Mouse (Mus musculus) neural tube, embryonic 14.5 days (tissue): ENCODE measurements around the gene Sfn. TPM values are rescaled to one million over a fixed set of nuclear protein-coding genes. Genes with fewer than 3 reads are reported as not detected.

ENCODE experiments used
- ATAC-seq: fragments of 200-750 bp; cut with Nextera tagmentation; 2 replicates; pipeline ENCODE4 v1.8.0; 2017; ENCODE audit warnings: low read depth, mild to moderate bottlenecking, moderate TSS enrichment, moderate library complexity
- H3K27ac ChIP-seq: fragments of 300-500 bp; sonication (generic); 2 replicates; pipeline ENCODE4 v1.5.1; 2014; ENCODE audit warnings: low read depth, mild to moderate bottlenecking, control low read depth, low read length, moderate library complexity, mixed read lengths
- H3K27me3 ChIP-seq: fragments of 300-500 bp; sonication (generic); 2 replicates; pipeline ENCODE4 v1.6.1; 2014; ENCODE audit warnings: low read length; ENCODE audit not compliant: control insufficient read depth, insufficient read depth
- H3K36me3 ChIP-seq: fragments of 300-500 bp; sonication (generic); 2 replicates; pipeline ENCODE4 v1.6.1; 2014; ENCODE audit warnings: low read length, mixed read lengths; ENCODE audit not compliant: control insufficient read depth, insufficient read depth
- H3K4me1 ChIP-seq: fragments of 300-500 bp; sonication (generic); 2 replicates; pipeline ENCODE4 v1.6.1; 2014; ENCODE audit warnings: low read length; ENCODE audit not compliant: control insufficient read depth, insufficient read depth
- H3K4me2 ChIP-seq: fragments of 300-500 bp; sonication (generic); 2 replicates; pipeline ENCODE4 v1.6.1; 2014; ENCODE audit warnings: mild to moderate bottlenecking, low read depth, low read length, control low read depth
- H3K4me3 ChIP-seq: fragments of 300-500 bp; sonication (generic); 2 replicates; pipeline ENCODE4 v1.5.1; 2014; ENCODE audit warnings: low read depth, low read length, control low read depth, mixed read lengths
- H3K9ac ChIP-seq: fragments of 300-500 bp; sonication (generic); replicated peaks from 2 replicates; pipeline ENCODE4 v1.6.1; 2014; ENCODE audit warnings: low read depth, mild to moderate bottlenecking, control low read depth, low read length, mixed read lengths
- H3K9me3 ChIP-seq: fragments of 300-500 bp; sonication (generic); 2 replicates; pipeline ENCODE4 v1.6.1; 2016; ENCODE audit warnings: low read length; ENCODE audit not compliant: control insufficient read depth
- WGBS: fragments of 180-500 bp; shearing (Covaris S2); extraction: QIAGEN DNeasy Blood & Tissue Kit; methylation state at CpG from one replicate; pipeline ENCODE4 v1.1.7; 2014; 5-methylcytosine and 5-hydroxymethylcytosine counted together
- polyA plus RNA-seq: library from polyadenylated mRNA; unstranded; fragments of >200 nt; fragmentation: Nextera tagmentation; extraction: Ambion mirVana; gene quantifications from 2 replicates; pipeline ENCODE4 v1.2.1, GENCODE M21; 2014

The Sfn gene
- polyA plus RNA-seq, 1 experiment from 2014 or later: 1.4 TPM

GRCm38 (mm10) chr4:133626221-133626620, 24.3 kb upstream of the Sfn start:
- Histone ChIP-seq H3K9me3 (no peaks in the 10 kb centered on the region), H3K4me2 (no peak overlapping the region), H3K4me3 (no peak overlapping the region), H3K9ac (no peak overlapping the region), H3K4me1 (0 out of 2 replicates have a peak, but pooled peaks cover 1% of the 10 kb centered on the region), H3K27me3 (no peaks in the 10 kb centered on the region), H3K27ac (0 out of 2 replicates have a peak overlapping the region, but pooled peaks have one; percentile 16), H3K36me3 (peaks cover 14% of the 10 kb centered on the region)
- ATAC-seq: no peak
- 55% methylated on average over 5 of the region's 5 CpGs for WGBS

GRCm38 (mm10) chr4:133625621-133626071, 23.7 kb upstream of the Sfn start:
- no peaks in the 10 kb centered on the region for H3K9me3 ChIP-seq
- H3K27ac ChIP-seq: no peak overlapping the region
- H3K4me3 ChIP-seq: no peak overlapping the region
- peaks cover 18% of the 10 kb centered on the region for H3K36me3 ChIP-seq
- 76% methylated on average over 11 of the region's 11 CpGs for WGBS
- H3K4me2 ChIP-seq: no peak overlapping the region
- H3K27me3 ChIP-seq: no peaks in the 10 kb centered on the region
- H3K9ac ChIP-seq: no peak overlapping the region
- H3K4me1 ChIP-seq: no peaks in the 10 kb centered on the region
- ATAC-seq: no peak

DNA sequence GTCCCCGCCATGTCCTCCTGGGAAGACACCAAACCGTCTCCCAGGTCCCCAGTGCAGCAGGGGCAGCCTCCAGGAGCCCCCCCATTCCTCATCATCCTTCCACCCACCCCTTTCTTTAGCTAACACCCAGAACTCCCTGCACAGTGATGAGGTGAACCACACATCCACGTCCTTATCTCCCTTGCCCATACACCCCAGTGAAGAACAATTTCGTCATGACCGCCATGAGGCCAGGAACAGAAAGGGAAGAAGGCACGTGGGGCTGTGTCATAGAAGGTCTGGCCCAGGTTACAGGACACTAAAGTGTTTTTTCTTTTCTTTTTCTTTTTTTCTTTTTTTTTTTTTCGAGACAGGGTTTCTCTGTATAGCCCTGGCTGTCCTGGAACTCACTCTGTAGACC, 22.9 kb upstream of the Sfn start:
- Histone ChIP-seq H3K27ac (no peak overlapping the region), H3K4me2 (no peak overlapping the region), H3K4me3 (no peak overlapping the region), H3K27me3 (no peaks in the 10 kb centered on the region), H3K9me3 (no peaks in the 10 kb centered on the region), H3K4me1 (no peaks in the 10 kb centered on the region), H3K36me3 (peaks cover 18% of the 10 kb centered on the region), H3K9ac (no peak overlapping the region)
- 95% methylated on average over 7 of the region's 7 CpGs for WGBS
- no peak for ATAC-seq

DNA sequence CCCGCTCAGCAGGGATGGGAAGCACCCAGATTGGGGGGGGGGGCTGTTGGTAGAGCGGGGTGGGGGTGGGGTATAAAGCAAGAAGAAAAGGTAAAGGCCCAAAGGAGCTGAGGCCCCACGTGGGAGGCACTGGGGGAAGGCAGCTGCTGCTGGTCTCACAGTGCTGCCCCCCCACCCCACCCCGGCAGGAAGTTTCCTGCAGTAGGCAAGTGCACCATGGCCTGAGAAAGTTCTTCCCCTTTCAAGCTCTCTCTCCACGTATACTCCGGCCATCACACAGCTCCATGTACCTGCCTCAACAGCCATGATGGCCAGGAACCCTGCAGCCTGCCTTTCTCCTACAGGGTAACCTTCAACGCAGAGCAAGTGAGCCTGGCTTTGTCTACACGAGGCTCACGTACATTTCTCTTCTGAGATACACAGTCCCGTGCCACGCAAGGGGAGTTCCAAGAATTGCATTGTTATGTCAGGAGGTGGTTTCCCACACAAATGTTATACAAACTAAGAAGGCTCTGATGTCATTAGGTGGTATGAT, 20.3 kb upstream of the Sfn start:
- H3K36me3 ChIP-seq: peaks cover 18% of the 10 kb centered on the region
- 74% methylated on average over 11 of the region's 11 CpGs for WGBS

GRCm38 (mm10) chr4:133620668-133621067, 18.7 kb upstream of the Sfn start:
- Histone ChIP-seq H3K4me1 (no peaks in the 10 kb centered on the region), H3K36me3 (peaks cover 11% of the 10 kb centered on the region)

More for the DNA sequence above, 20.3 kb upstream of the Sfn start:
- H3K27me3 ChIP-seq: no peaks in the 10 kb centered on the region
- no peaks in the 10 kb centered on the region for H3K4me1 ChIP-seq
- no peak overlapping the region for H3K9ac ChIP-seq
- no peak overlapping the region for H3K4me3 ChIP-seq
- ATAC-seq: no peak
- H3K9me3 ChIP-seq: no peaks in the 10 kb centered on the region
- no peak overlapping the region for H3K27ac ChIP-seq
- H3K4me2 ChIP-seq: no peak overlapping the region

GRCm38 (mm10) chr4:133619473-133620136, 17.6 kb upstream of the Sfn start:
- H3K36me3 ChIP-seq: peaks cover 9% of the 10 kb centered on the region
- H3K4me2 ChIP-seq: no peak overlapping the region
- H3K9me3 ChIP-seq: no peaks in the 10 kb centered on the region
- H3K27me3 ChIP-seq: no peaks in the 10 kb centered on the region
- H3K4me3 ChIP-seq: no peak overlapping the region
- no peak overlapping the region for H3K27ac ChIP-seq
- no peaks in the 10 kb centered on the region for H3K4me1 ChIP-seq
- ATAC-seq: no peak
- H3K9ac ChIP-seq: no peak overlapping the region
- WGBS: 75% methylated on average over 4 of the region's 4 CpGs

More at GRCm38 (mm10) chr4:133620668-133621067, 18.7 kb upstream of the Sfn start:
- H3K27me3 ChIP-seq: no peaks in the 10 kb centered on the region
- H3K27ac ChIP-seq: no peak overlapping the region
- H3K9me3 ChIP-seq: no peaks in the 10 kb centered on the region
- 82% methylated on average over 8 of the region's 8 CpGs for WGBS
- no peak for ATAC-seq
- no peak overlapping the region for H3K9ac ChIP-seq
- no peak overlapping the region for H3K4me2 ChIP-seq
- no peak overlapping the region for H3K4me3 ChIP-seq

- ATAC-seq: no peak
- Histone ChIP-seq H3K4me3 (no peak overlapping the region), H3K4me2 (no peak overlapping the region), H3K9me3 (no peaks in the 10 kb centered on the region), H3K9ac (no peak overlapping the region), H3K27ac (no peak overlapping the region), H3K36me3 (peaks cover 6% of the 10 kb centered on the region), H3K27me3 (no peaks in the 10 kb centered on the region), H3K4me1 (no peaks in the 10 kb centered on the region)
- 91% methylated on average over 11 of the region's 11 CpGs for WGBS
Measured at GRCm38 (mm10) chr4:133617936-133618335, 16.0 kb upstream of the Sfn start.

GRCm38 (mm10) chr4:133615416-133615815, 13.4 kb upstream of the Sfn start:
- ATAC-seq: no peak
- whole genome bisulfite sequencing: 83% methylated on average over 10 of the region's 10 CpGs
- peaks cover 10% of the 10 kb centered on the region; the same call in 1 of the 2 replicates for H3K36me3 ChIP-seq
- no peak overlapping the region for H3K9ac ChIP-seq
- H3K27ac ChIP-seq: no peak overlapping the region
- H3K4me2 ChIP-seq: no peak overlapping the region
- H3K27me3 ChIP-seq: no peaks in the 10 kb centered on the region
- H3K4me1 ChIP-seq: no peaks in the 10 kb centered on the region
- H3K9me3 ChIP-seq: no peaks in the 10 kb centered on the region
- H3K4me3 ChIP-seq: no peak overlapping the region

- 89% methylated on average over 8 of the region's 8 CpGs for WGBS
- Histone ChIP-seq H3K4me3 (no peak overlapping the region), H3K27me3 (no peaks in the 10 kb centered on the region), H3K9me3 (no peaks in the 10 kb centered on the region), H3K4me2 (no peak overlapping the region), H3K36me3 (peaks cover 10% of the 10 kb centered on the region; the same call in 1 of the 2 replicates), H3K9ac (no peak overlapping the region), H3K27ac (no peak overlapping the region), H3K4me1 (no peaks in the 10 kb centered on the region)
- peak; percentile 44; the same call in 1 of the 2 replicates for ATAC-seq
Measured at GRCm38 (mm10) chr4:133614274-133614761, 12.3 kb upstream of the Sfn start.
